Mouse (Mus musculus) thymus, adult 2 months (tissue): Measurements from ENCODE around the gene Fgfr2. TPM values are rescaled to one million over a fixed set of nuclear protein-coding genes. Genes with fewer than 3 reads are reported as not detected.

Experiments used
- DNase-seq: peaks from one replicate; pipeline ENCODE4 v3.0.0; 2021
- H3K27ac ChIP-seq: fragments of 200-500 bp; 2 replicates; pipeline ENCODE4 v1.5.1; 2012; ENCODE audit warnings: low read length, control low read depth; ENCODE audit not compliant: control insufficient read depth, insufficient read depth
- H3K27me3 ChIP-seq: fragments of 200-500 bp; 2 replicates; pipeline ENCODE4 v1.6.1; 2012; ENCODE audit warnings: mild to moderate bottlenecking, low read length, moderate library complexity, mixed read lengths; ENCODE audit not compliant: control insufficient read depth, insufficient read depth
- H3K36me3 ChIP-seq: fragments of 200-500 bp; 2 replicates; pipeline ENCODE4 v1.6.1; 2012; ENCODE audit warnings: mild to moderate bottlenecking, low read length, moderate library complexity; ENCODE audit not compliant: control insufficient read depth, insufficient read depth
- H3K4me1 ChIP-seq: fragments of 200-500 bp; replicated peaks from 2 replicates; pipeline ENCODE4 v1.6.1; 2012; ENCODE audit warnings: low read length; ENCODE audit not compliant: control insufficient read depth, insufficient read depth
- H3K4me3 ChIP-seq: fragments of 200-500 bp; 2 replicates; pipeline ENCODE4 v1.5.1; 2012; ENCODE audit warnings: mild to moderate bottlenecking, low read length, control low read depth, moderate library complexity; ENCODE audit not compliant: control insufficient read depth, insufficient read depth
- CTCF ChIP-seq: fragments of 200-500 bp; IDR thresholded peaks from 2 replicates; pipeline ENCODE4 v1.5.1; 2012; ENCODE audit warnings: mild to moderate bottlenecking, control low read depth, low read length, moderate library complexity, borderline replicate concordance; ENCODE audit not compliant: control insufficient read depth, poor library complexity, insufficient read depth; ENCODE audit errors: extremely low read depth
- POLR2A ChIP-seq: fragments of 200-500 bp; IDR thresholded peaks from 2 replicates; pipeline ENCODE4 v1.6.1; 2012; ENCODE audit warnings: mild to moderate bottlenecking, low read length, control low read depth, moderate library complexity; ENCODE audit not compliant: control insufficient read depth, poor library complexity, insufficient read depth; ENCODE audit errors: extremely low read depth
- WGBS: fragments of 180-500 bp; shearing (Covaris S2); methylation state at CpG from one replicate; pipeline ENCODE4 v1.1.7; 2018; 5-methylcytosine and 5-hydroxymethylcytosine counted together
- polyA plus RNA-seq: library from polyadenylated mRNA; depleted of rRNA; stranded (reverse); fragments of >200 nt; gene quantifications from 2 replicates; pipeline ENCODE4 v1.2.3, GENCODE M21; 2012

Fgfr2 gene
- polyA plus RNA-seq, 1 experiment, result 12.1 TPM

GRCm38 (mm10) chr7:130309180-130309579 lies 2814.0 kb downstream of the Fgfr2 start:
- WGBS, result 96% methylated on average over 2 of the region's 2 CpGs
- no peaks in the 10 kb centered on the region for H3K27me3 ChIP-seq
- no peaks in the 10 kb centered on the region for H3K36me3 ChIP-seq
- no peaks in the 10 kb centered on the region for H3K4me1 ChIP-seq
- TF ChIP-seq CTCF, result no peak
- H3K4me3 ChIP-seq, result no peak overlapping the region
- DNase-seq, result no peak
- H3K27ac ChIP-seq, result no peak overlapping the region

DNA sequence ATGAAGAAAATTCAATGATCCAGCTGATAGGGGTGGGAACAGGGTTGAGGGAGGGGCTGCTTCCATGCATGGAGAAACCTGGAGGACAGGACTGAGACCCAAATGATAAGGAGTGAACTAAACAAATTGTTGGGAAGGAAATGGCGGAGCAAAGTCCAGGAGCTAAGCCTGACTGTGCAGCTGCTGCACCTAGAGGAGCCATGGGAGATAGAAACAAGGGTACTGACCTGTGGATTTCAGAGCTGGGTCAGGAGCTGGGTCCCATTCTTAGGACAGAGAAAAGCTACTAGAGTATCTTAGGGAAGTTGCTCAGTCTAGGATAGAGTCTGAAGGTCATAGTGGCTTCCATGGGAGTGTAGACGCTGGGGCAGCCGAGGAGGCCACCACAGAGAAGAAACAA lies 2816.1 kb downstream of the Fgfr2 start:
- TF ChIP-seq POLR2A (no peak), CTCF (no peak)
- H3K4me1 ChIP-seq, result no peaks in the 10 kb centered on the region
- no peaks in the 10 kb centered on the region for H3K27me3 ChIP-seq
- H3K27ac ChIP-seq, result no peak overlapping the region
- H3K36me3 ChIP-seq, result no peaks in the 10 kb centered on the region
- H3K4me3 ChIP-seq, result no peak overlapping the region
- no peak for DNase-seq
- WGBS, result 88% methylated on average over 3 of the region's 3 CpGs

DNA sequence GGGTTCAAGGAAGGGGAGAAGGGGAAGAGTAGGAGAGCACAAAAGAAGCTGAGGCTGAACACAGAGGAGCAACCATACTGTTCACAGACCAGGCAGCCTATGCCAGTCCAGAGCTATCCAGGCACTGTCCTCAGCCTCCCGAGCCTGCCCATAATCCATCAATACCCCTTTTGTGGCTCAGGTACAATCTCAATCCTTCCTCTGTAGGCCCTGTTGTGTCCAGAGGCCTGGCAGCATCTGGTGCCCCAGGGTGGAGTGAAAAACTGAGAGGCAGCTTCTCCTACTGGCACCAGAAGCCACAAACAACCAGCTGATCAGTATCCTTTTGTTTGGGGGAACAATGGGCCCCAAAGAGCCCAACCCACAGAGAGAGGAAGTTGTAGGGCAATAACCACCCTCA lies 2818.5 kb downstream of the Fgfr2 start:
- DNase-seq, result no peak
- TF ChIP-seq POLR2A, result no peak
- TF ChIP-seq CTCF, result no peak
- Histone ChIP-seq H3K4me1 (no peaks in the 10 kb centered on the region), H3K27me3 (no peaks in the 10 kb centered on the region), H3K4me3 (no peak overlapping the region), H3K36me3 (no peaks in the 10 kb centered on the region), H3K27ac (no peak overlapping the region)
- WGBS, result 100% methylated on average over 1 of the region's 1 CpGs

DNA sequence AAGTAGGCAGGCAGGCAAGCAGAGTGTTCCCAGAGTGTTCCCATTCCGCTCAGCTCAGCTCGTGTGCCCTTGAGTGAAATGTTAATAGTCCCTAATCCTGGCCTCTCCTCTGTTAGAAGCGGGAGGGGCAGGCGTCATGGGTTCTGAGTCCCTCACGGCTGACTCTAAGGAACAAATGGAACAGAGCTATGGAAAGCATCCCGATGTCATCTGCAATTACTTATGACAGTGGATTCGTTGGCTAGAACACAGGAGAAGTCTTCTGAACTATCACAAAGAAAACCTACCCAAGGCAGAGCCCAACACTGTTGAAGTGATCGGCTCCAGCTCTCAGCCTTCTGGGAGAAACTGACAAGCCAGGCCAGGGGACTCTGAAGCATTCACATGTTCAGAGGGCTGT lies 2819.7 kb downstream of the Fgfr2 start:
- H3K4me1 ChIP-seq, result no peaks in the 10 kb centered on the region
- H3K4me3 ChIP-seq, result no peak overlapping the region
- DNase-seq, result no peak
- TF ChIP-seq POLR2A (no peak), CTCF (no peak)
- no peaks in the 10 kb centered on the region for H3K36me3 ChIP-seq
- H3K27ac ChIP-seq, result no peak overlapping the region
- 87% methylated on average over 8 of the region's 8 CpGs for WGBS
- H3K27me3 ChIP-seq, result no peaks in the 10 kb centered on the region

- Histone ChIP-seq H3K36me3 (no peaks in the 10 kb centered on the region), H3K27me3 (no peaks in the 10 kb centered on the region), H3K27ac (no peak overlapping the region), H3K4me3 (no peak overlapping the region), H3K4me1 (no peaks in the 10 kb centered on the region)
- TF ChIP-seq POLR2A (no peak), CTCF (no peak)
- 90% methylated on average over 3 of the region's 3 CpGs for WGBS
- no peak for DNase-seq
Observed at GRCm38 (mm10) chr7:130300606-130301005, 2822.5 kb downstream of the Fgfr2 start.

DNA sequence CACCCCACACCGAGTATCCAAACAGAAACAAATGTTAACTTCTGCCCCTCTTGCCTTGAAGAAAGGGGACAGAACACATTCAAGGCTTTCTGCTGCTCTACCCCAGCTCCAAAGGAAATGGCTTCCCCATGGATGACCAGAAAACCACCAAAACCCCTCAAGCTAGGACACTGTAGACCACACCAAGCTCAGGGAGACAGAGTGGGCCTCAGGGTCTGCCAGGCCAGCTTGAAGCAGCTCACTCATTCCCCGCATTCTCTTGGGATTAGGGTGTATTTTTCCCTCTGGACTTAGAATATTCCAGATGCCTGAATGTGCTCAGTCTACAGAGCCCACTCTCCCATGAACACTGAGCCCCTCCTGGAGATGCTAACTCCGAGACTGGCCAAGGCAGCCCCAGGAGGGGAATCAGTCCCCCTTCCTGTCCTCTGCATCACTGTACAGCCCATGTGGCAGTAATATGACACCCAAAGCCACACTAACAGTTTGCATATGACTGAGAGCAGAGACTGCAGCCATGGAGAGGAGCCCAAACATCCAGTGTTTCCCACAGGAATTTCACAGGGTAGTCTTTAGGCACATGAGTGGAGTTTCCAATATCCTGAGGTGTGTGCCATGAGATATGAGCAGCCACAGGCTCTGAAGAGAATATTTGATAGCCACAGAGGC lies 2824.1 kb downstream of the Fgfr2 start:
- no peak overlapping the region for H3K27ac ChIP-seq
- no peaks in the 10 kb centered on the region for H3K36me3 ChIP-seq
- no peak for DNase-seq
- TF ChIP-seq POLR2A, result no peak
- TF ChIP-seq CTCF, result no peak
- H3K4me1 ChIP-seq, result no peaks in the 10 kb centered on the region
- no peak overlapping the region for H3K4me3 ChIP-seq
- no peaks in the 10 kb centered on the region for H3K27me3 ChIP-seq
- WGBS, result 88% methylated on average over 3 of the region's 3 CpGs

DNA sequence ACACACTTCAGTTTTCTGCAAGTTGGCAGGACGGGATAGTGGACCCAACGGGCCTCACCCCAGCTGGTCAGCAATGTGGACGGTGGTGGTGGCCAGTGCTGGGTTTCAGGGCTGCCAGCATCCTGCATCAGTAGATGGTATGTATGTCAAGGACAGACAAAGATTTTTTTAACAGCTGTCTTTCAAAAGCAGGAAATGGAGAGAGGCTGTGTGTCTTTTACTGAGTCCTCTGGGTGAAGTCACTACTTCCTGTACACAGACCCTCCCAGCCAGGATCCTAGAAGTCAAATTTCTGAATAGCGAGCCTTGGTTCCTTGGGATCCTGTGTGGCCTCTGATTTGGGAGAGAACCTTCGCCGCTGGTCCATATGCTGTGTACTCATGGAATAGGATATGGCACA lies 2832.0 kb downstream of the Fgfr2 start:
- WGBS, result 81% methylated on average over 6 of the region's 6 CpGs
- H3K36me3 ChIP-seq, result no peaks in the 10 kb centered on the region
- H3K27ac ChIP-seq, result no peak overlapping the region
- H3K4me1 ChIP-seq, result no peaks in the 10 kb centered on the region
- DNase-seq, result no peak
- TF ChIP-seq POLR2A, result no peak
- no peak for TF ChIP-seq CTCF
- no peaks in the 10 kb centered on the region for H3K27me3 ChIP-seq
- H3K4me3 ChIP-seq, result no peak overlapping the region
